Mouse (Mus musculus): ENCODE measurements around the gene Grb2. TPM values are rescaled to one million over a fixed set of nuclear protein-coding genes. Genes with fewer than 3 reads are reported as not detected.

Gene Grb2
- polyA plus RNA-seq (2014; fragmentation: Nextera tagmentation; extraction: Ambion mirVana) = 42.7 and 56.3 TPM in 2 replicates

DNA sequence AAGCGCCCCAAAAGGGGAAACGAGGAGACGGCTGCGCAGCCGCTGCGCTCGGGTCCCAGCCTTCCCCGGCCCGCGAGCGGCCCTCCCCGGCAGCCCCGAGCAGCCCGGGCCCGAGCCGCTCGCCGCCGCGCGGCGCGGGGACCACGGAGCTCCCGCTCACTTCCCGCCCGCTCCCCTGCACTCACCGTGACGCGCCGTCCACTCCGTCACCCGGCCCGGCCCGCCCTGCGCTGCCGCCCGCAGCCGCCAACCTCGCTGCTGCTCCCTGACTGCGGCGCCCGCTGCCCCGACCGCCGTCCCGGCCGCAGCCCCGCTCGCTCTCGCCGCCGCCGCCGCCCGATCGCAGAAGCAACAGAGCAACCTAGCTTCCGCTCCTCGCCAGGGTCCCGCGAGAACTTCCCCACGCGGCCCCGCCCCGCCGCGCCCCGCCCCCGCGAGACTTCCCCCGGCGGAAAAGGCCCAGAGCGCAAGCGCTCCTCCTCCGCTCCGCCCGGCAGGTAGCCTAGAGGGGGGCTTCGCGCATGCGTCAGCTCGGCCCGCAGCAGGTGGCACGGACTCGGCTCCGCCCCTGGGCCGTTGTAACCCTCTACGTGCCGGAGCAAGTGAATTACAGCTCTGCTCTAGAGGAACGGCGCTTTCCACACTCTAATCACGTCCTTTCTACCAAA lies at the start of gene Grb2:
Grb2 (minus strand) TSS at position 389 of the 668 bp plus-strand sequence.
- no peaks in the 10 kb centered on the region for H3K9me3 ChIP-seq (replicated peaks; ENCODE audit: control insufficient read depth, low read length)
- peak; percentile 95 for ATAC-seq (replicated peaks; ENCODE audit: insufficient number of reproducible peaks, low FRiP score, low TSS enrichment)
- peak within 1 kb of the TSS; percentile 92 for H3K27ac ChIP-seq (ENCODE audit: low read depth, low read length)
- H3K4me3 ChIP-seq (ENCODE audit: low read depth, low read length) = peak within 1 kb of the TSS; percentile 76
- under 1% methylated on average over 58 of the region's 91 CpGs for WGBS (ENCODE audit: insufficient replicate concordance)
- peak within 1 kb of the TSS; percentile 79 for H3K4me2 ChIP-seq
- H3K36me3 ChIP-seq (ENCODE audit: control insufficient read depth, insufficient read depth, low read length) = no peaks in the 10 kb centered on the region
- peaks cover 24% of the 10 kb centered on the region for H3K4me1 ChIP-seq (ENCODE audit: control insufficient read depth, insufficient read depth, low read length)
- H3K27me3 ChIP-seq (ENCODE audit: control insufficient read depth, insufficient read depth, low read length) = no peaks in the 10 kb centered on the region
- peak within 1 kb of the TSS; percentile 89 for H3K9ac ChIP-seq (ENCODE audit: low read depth, low read length)

- no peak for ATAC-seq (replicated peaks; ENCODE audit: insufficient number of reproducible peaks, low FRiP score, low TSS enrichment)
- Histone ChIP-seq H3K4me3 (ENCODE audit: low read depth, low read length) (no peak overlapping the region), H3K27me3 (ENCODE audit: control insufficient read depth, insufficient read depth, low read length) (no peaks in the 10 kb centered on the region), H3K9ac (ENCODE audit: low read depth, low read length) (no peak overlapping the region), H3K9me3 (replicated peaks; ENCODE audit: control insufficient read depth, low read length) (no peaks in the 10 kb centered on the region), H3K27ac (ENCODE audit: low read depth, low read length) (no peak overlapping the region), H3K4me2 (no peak overlapping the region), H3K36me3 (ENCODE audit: control insufficient read depth, insufficient read depth, low read length) (no peaks in the 10 kb centered on the region), H3K4me1 (ENCODE audit: control insufficient read depth, insufficient read depth, low read length) (no peaks in the 10 kb centered on the region)
- 58% methylated on average over 4 of the region's 4 CpGs for WGBS (ENCODE audit: insufficient replicate concordance)
Observed at GRCm38 (mm10) chr11:115753485-115753884, 45.1 kb upstream of the Grb2 start.

DNA sequence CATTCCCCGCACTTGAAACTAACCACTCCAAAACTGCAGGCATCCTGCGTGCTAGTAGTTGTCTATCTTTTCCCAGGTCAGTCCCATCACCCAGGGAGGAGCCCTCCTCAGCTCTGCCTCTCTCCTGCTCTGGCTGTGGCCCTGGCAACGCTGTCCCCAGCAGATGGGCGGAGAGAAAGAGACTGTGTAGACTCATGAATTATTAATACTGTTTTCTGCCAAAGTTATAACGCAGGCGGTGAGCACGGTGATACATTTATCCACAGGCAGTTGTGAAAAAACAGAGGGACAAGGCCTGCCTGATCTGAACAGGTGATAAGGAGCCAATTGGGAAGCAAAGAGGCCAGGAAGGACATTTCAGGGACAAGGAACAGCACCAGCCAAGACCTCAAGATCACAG lies 44.3 kb upstream of the Grb2 start:
- no peak overlapping the region for H3K4me2 ChIP-seq
- H3K27me3 ChIP-seq (ENCODE audit: control insufficient read depth, insufficient read depth, low read length) = no peaks in the 10 kb centered on the region
- no peak for ATAC-seq (replicated peaks; ENCODE audit: insufficient number of reproducible peaks, low FRiP score, low TSS enrichment)
- no peak overlapping the region for H3K27ac ChIP-seq (ENCODE audit: low read depth, low read length)
- H3K36me3 ChIP-seq (ENCODE audit: control insufficient read depth, insufficient read depth, low read length) = no peaks in the 10 kb centered on the region
- WGBS (ENCODE audit: insufficient replicate concordance) = 73% methylated on average over 7 of the region's 7 CpGs
- H3K4me1 ChIP-seq (ENCODE audit: control insufficient read depth, insufficient read depth, low read length) = no peaks in the 10 kb centered on the region
- H3K4me3 ChIP-seq (ENCODE audit: low read depth, low read length) = no peak overlapping the region
- H3K9ac ChIP-seq (ENCODE audit: low read depth, low read length) = no peak overlapping the region
- H3K9me3 ChIP-seq (replicated peaks; ENCODE audit: control insufficient read depth, low read length) = no peaks in the 10 kb centered on the region

- WGBS (ENCODE audit: insufficient replicate concordance) = 44% methylated on average over 2 of the region's 2 CpGs
- H3K36me3 ChIP-seq (ENCODE audit: control insufficient read depth, insufficient read depth, low read length) = no peaks in the 10 kb centered on the region
- H3K9me3 ChIP-seq (replicated peaks; ENCODE audit: control insufficient read depth, low read length) = no peaks in the 10 kb centered on the region
- H3K4me1 ChIP-seq (ENCODE audit: control insufficient read depth, insufficient read depth, low read length) = no peaks in the 10 kb centered on the region
- H3K27me3 ChIP-seq (ENCODE audit: control insufficient read depth, insufficient read depth, low read length) = no peaks in the 10 kb centered on the region
- no peak overlapping the region for H3K9ac ChIP-seq (ENCODE audit: low read depth, low read length)
- ATAC-seq (replicated peaks; ENCODE audit: insufficient number of reproducible peaks, low FRiP score, low TSS enrichment) = no peak
- no peak overlapping the region for H3K4me2 ChIP-seq
- no peak overlapping the region for H3K27ac ChIP-seq (ENCODE audit: low read depth, low read length)
- no peak overlapping the region for H3K4me3 ChIP-seq (ENCODE audit: low read depth, low read length)
Observed at GRCm38 (mm10) chr11:115751725-115752124, 43.3 kb upstream of the Grb2 start.

- Histone ChIP-seq H3K4me3 (ENCODE audit: low read depth, low read length) (no peak overlapping the region), H3K27me3 (ENCODE audit: control insufficient read depth, insufficient read depth, low read length) (no peaks in the 10 kb centered on the region), H3K9ac (ENCODE audit: low read depth, low read length) (no peak overlapping the region), H3K4me1 (ENCODE audit: control insufficient read depth, insufficient read depth, low read length) (no peaks in the 10 kb centered on the region), H3K27ac (ENCODE audit: low read depth, low read length) (no peak overlapping the region), H3K36me3 (ENCODE audit: control insufficient read depth, insufficient read depth, low read length) (no peaks in the 10 kb centered on the region), H3K9me3 (replicated peaks; ENCODE audit: control insufficient read depth, low read length) (no peaks in the 10 kb centered on the region), H3K4me2 (no peak overlapping the region)
- ATAC-seq (replicated peaks; ENCODE audit: insufficient number of reproducible peaks, low FRiP score, low TSS enrichment) = no peak
- 89% methylated on average over 5 of the region's 5 CpGs for WGBS (ENCODE audit: insufficient replicate concordance)
Observed at GRCm38 (mm10) chr11:115749834-115750233, 41.4 kb upstream of the Grb2 start.

GRCm38 (mm10) chr11:115747351-115747750 lies 39.0 kb upstream of the Grb2 start:
- ATAC-seq (replicated peaks; ENCODE audit: insufficient number of reproducible peaks, low FRiP score, low TSS enrichment) = no peak
- H3K27ac ChIP-seq (ENCODE audit: low read depth, low read length) = no peak overlapping the region
- H3K9ac ChIP-seq (ENCODE audit: low read depth, low read length) = no peak overlapping the region
- H3K36me3 ChIP-seq (ENCODE audit: control insufficient read depth, insufficient read depth, low read length) = no peaks in the 10 kb centered on the region
- 8% methylated on average over 11 of the region's 15 CpGs for WGBS (ENCODE audit: insufficient replicate concordance)
- H3K4me3 ChIP-seq (ENCODE audit: low read depth, low read length) = peak overlapping the region; percentile 25
- H3K4me2 ChIP-seq = peak overlapping the region; percentile 52
- no peaks in the 10 kb centered on the region for H3K9me3 ChIP-seq (replicated peaks; ENCODE audit: control insufficient read depth, low read length)
- H3K4me1 ChIP-seq (ENCODE audit: control insufficient read depth, insufficient read depth, low read length) = no peaks in the 10 kb centered on the region
- H3K27me3 ChIP-seq (ENCODE audit: control insufficient read depth, insufficient read depth, low read length) = no peaks in the 10 kb centered on the region

GRCm38 (mm10) chr11:115746762-115747161 lies 38.4 kb upstream of the Grb2 start:
- Histone ChIP-seq H3K4me2 (peak overlapping the region; percentile 52), H3K4me1 (ENCODE audit: control insufficient read depth, insufficient read depth, low read length) (no peaks in the 10 kb centered on the region), H3K36me3 (ENCODE audit: control insufficient read depth, insufficient read depth, low read length) (no peaks in the 10 kb centered on the region), H3K9me3 (replicated peaks; ENCODE audit: control insufficient read depth, low read length) (no peaks in the 10 kb centered on the region), H3K27me3 (ENCODE audit: control insufficient read depth, insufficient read depth, low read length) (no peaks in the 10 kb centered on the region), H3K4me3 (ENCODE audit: low read depth, low read length) (peak overlapping the region; percentile 25), H3K9ac (ENCODE audit: low read depth, low read length) (no peak overlapping the region), H3K27ac (ENCODE audit: low read depth, low read length) (no peak overlapping the region)
- WGBS (ENCODE audit: insufficient replicate concordance) = 47% methylated on average over 8 of the region's 8 CpGs
- no peak for ATAC-seq (replicated peaks; ENCODE audit: insufficient number of reproducible peaks, low FRiP score, low TSS enrichment)

- 85% methylated on average over 1 of the region's 1 CpGs for WGBS (ENCODE audit: insufficient replicate concordance)
- no peak for ATAC-seq (replicated peaks; ENCODE audit: insufficient number of reproducible peaks, low FRiP score, low TSS enrichment)
Observed at GRCm38 (mm10) chr11:115746109-115746508, 37.7 kb upstream of the Grb2 start.

DNA sequence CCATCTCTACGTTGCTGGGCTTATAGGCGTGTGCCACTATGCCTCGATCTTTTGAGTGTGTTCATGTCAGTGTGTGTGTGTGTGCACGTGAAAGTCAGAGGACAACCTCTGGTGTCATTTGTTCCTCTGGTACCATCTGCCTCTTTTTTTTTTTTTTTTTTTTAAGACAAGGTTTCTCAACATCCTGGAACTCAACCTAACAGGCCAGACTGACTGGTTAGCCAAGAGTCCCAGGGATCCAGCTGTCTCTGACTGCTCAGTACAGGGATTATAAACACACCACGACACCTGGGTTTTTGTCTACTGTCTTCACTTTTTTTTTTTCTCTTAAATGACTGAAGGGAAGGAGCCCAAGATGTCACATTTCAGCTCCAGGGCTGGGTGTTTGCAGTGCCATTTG lies 36.0 kb upstream of the Grb2 start:
- Histone ChIP-seq H3K9ac (ENCODE audit: low read depth, low read length) (no peak overlapping the region), H3K4me2 (no peak overlapping the region), H3K36me3 (ENCODE audit: control insufficient read depth, insufficient read depth, low read length) (no peaks in the 10 kb centered on the region), H3K4me1 (ENCODE audit: control insufficient read depth, insufficient read depth, low read length) (no peaks in the 10 kb centered on the region), H3K9me3 (replicated peaks; ENCODE audit: control insufficient read depth, low read length) (no peaks in the 10 kb centered on the region), H3K27me3 (ENCODE audit: control insufficient read depth, insufficient read depth, low read length) (no peaks in the 10 kb centered on the region), H3K4me3 (ENCODE audit: low read depth, low read length) (no peak overlapping the region), H3K27ac (ENCODE audit: low read depth, low read length) (no peak overlapping the region)
- no peak for ATAC-seq (replicated peaks; ENCODE audit: insufficient number of reproducible peaks, low FRiP score, low TSS enrichment)
- 82% methylated on average over 5 of the region's 5 CpGs for WGBS (ENCODE audit: insufficient replicate concordance)

More at GRCm38 (mm10) chr11:115746109-115746508, 37.7 kb upstream of the Grb2 start:
- no peak overlapping the region for H3K4me2 ChIP-seq
- no peak overlapping the region for H3K9ac ChIP-seq (ENCODE audit: low read depth, low read length)
- no peaks in the 10 kb centered on the region for H3K27me3 ChIP-seq (ENCODE audit: control insufficient read depth, insufficient read depth, low read length)
- no peaks in the 10 kb centered on the region for H3K36me3 ChIP-seq (ENCODE audit: control insufficient read depth, insufficient read depth, low read length)
- no peaks in the 10 kb centered on the region for H3K4me1 ChIP-seq (ENCODE audit: control insufficient read depth, insufficient read depth, low read length)
- H3K9me3 ChIP-seq (replicated peaks; ENCODE audit: control insufficient read depth, low read length) = no peaks in the 10 kb centered on the region
- H3K4me3 ChIP-seq (ENCODE audit: low read depth, low read length) = no peak overlapping the region
- no peak overlapping the region for H3K27ac ChIP-seq (ENCODE audit: low read depth, low read length)

All from heart, embryonic 11.5 days (tissue).